In genomic region chr9:73931988-73932387, GRCm38 (mm10) we compare ENCODE assay signal across 19 mouse cellular contexts. TPM values are rescaled to one million over a fixed set of nuclear protein-coding genes. Genes with fewer than 3 reads are reported as not detected.
DNase-seq lines count a peak whose midpoint lies in the region; ATAC-seq and TF ChIP-seq lines count a peak whose summit lies in the region.
"Had no signal": no experiment of that assay in that cellular context is flagged by ENCODE, and none has a peak within 500 bp of the region (broad histone marks: within the 10 kb centered on the region; RNA-seq: fewer than 3 reads in every experiment).

No protein-coding gene starts in this region.

- TF ChIP-seq CTCF in brain, embryonic 14.5 days (IDR thresholded peaks at IDR 0.05; ENCODE audit: borderline replicate concordance, extremely low read depth, insufficient read depth, insufficient read length): no peak

- TF ChIP-seq POLR2A in brain, embryonic 14.5 days (IDR thresholded peaks at IDR 0.05; ENCODE audit: borderline replicate concordance, extremely low read depth, insufficient read depth, insufficient read length, poor library complexity, severe bottlenecking): no peak

- no peak for ATAC-seq in cerebellum, adult (ENCODE audit: insufficient number of reproducible peaks, low FRiP score, low TSS enrichment)
- ATAC-seq: forebrain, embryonic 15.5 days; hindbrain, postnatal 0 days had no signal

- intact Hi-C loops in left cerebral cortex, postnatal 10 days (cut with DNase I): no loop called here
- intact Hi-C loops in gastrocnemius, postnatal 14 days (cut with DNase I; ENCODE audit: low total_unique reads): no loop called here

- peak; percentile 69 for DNase-seq in cerebellum, adult 11-12 months
- peak; percentile 3 for DNase-seq in brain, embryonic 14.5 days (ENCODE audit: low read depth)
- peak; percentile 77 for DNase-seq in cerebellum, adult 9-10 months
- peak; percentile 63 to 76 for DNase-seq in cerebellum, postnatal 25 days
- no peak for DNase-seq in left cerebral cortex, postnatal 10 days (ENCODE audit: extremely low spot score in 1 of 2, low spot score in 2 of 2)
- DNase-seq in gastrocnemius, postnatal 14 days: no peak
- DNase-seq in right cerebral cortex, postnatal 25 days: no peak
- DNase-seq: adrenal gland, postnatal 10 days; embryo, embryonic 11 days; gastrocnemius, postnatal 25 days; heart, postnatal 4 days; kidney, adult 11 months; kidney, adult 9 months had no signal

RNA-seq across cellular contexts. Expression of gene Unc13c, which starts 36.8 kb away (rescaled TPM):
- polyA plus RNA-seq in brain, embryonic 14.5 days (2012; rRNA removed): 1.1 and 2.8 TPM in 2 replicates
- total RNA-seq in left cerebral cortex, postnatal 10 days (2021): 10 to 100 TPM; 26.1 to 26.6 TPM
- total RNA-seq in gastrocnemius, postnatal 14 days (2021): under 1 TPM; 0.09 to 0.27 TPM
- total RNA-seq: granulocyte monocyte progenitor cell, adult 5-6 weeks; MEL had no signal
- polyA plus RNA-seq: erythroblast, embryonic 14.5 days had no signal

Comparison
In these comparisons a context has a peak if more than half of its experiments do, and no peak if none do; other contexts are left out.
1. DNase-seq: peak in cerebellum, adult 11-12 months (single experiment), brain, embryonic 14.5 days (single experiment), cerebellum, adult 9-10 months (single experiment) and cerebellum, postnatal 25 days (2 of 2); none in left cerebral cortex, postnatal 10 days (0 of 2), gastrocnemius, postnatal 14 days (single experiment) and right cerebral cortex, postnatal 25 days (single experiment).
2. RNA of gene Unc13c, which starts 36.8 kb away (total RNA-seq): 26.1 to 26.6 TPM in left cerebral cortex, postnatal 10 days; 0.09 to 0.27 TPM in gastrocnemius, postnatal 14 days; every median in the first group is over 10 times any median in the second.